Mouse (Mus musculus): ENCODE data around the gene Adgrf1. TPM values are rescaled to one million over a fixed set of nuclear protein-coding genes. Genes with fewer than 3 reads are reported as not detected.
"Not testable (repeated sequence)": the region's sequence is repeated elsewhere in the genome, so short reads cannot be mapped to it uniquely, and the experiment has no call there.

Adgrf1 gene
- polyA plus RNA-seq, 1 experiment from 2014 or later: not detected

DNA sequence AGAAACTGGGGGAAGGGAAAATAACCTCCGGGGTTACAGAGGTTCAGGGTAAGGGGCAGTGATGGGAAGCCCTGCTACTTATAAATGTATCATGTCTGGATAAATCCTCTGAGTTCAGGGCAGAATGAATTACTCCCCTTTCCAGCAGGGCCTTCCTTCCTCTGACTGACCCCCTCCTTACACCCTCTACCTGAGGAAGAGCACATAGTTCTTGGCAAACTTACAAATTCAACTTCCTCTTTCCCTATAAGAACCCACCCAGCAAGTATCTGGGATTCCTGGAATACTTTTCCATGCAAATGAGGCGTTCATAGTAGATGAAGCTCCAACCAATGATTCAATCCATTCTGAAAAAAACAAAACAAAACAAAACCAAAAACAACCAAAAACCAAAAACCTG, 67.5 kb downstream of the Adgrf1 start:
- Histone ChIP-seq H3K27me3 (replicated peaks; ENCODE audit: control insufficient read depth, insufficient read depth, low read length) (no peaks in the 10 kb centered on the region), H3K36me3 (ENCODE audit: control insufficient read depth, insufficient read depth, low read length) (no peaks in the 10 kb centered on the region), H3K4me2 (ENCODE audit: low read length) (no peak overlapping the region), H3K9ac (ENCODE audit: low read length) (no peak overlapping the region), H3K9me3 (replicated peaks; ENCODE audit: control insufficient read depth, low read length) (no peaks in the 10 kb centered on the region), H3K4me1 (ENCODE audit: control insufficient read depth, insufficient read depth, low read length) (no peaks in the 10 kb centered on the region), H3K4me3 (ENCODE audit: low read depth, low read length) (no peak overlapping the region), H3K27ac (ENCODE audit: low read depth, low read length) (no peak overlapping the region)
- ATAC-seq (no peak), DNase-seq (ENCODE audit: low spot score) (no peak)
- 93% methylated on average over 2 of the region's 2 CpGs for WGBS

DNA sequence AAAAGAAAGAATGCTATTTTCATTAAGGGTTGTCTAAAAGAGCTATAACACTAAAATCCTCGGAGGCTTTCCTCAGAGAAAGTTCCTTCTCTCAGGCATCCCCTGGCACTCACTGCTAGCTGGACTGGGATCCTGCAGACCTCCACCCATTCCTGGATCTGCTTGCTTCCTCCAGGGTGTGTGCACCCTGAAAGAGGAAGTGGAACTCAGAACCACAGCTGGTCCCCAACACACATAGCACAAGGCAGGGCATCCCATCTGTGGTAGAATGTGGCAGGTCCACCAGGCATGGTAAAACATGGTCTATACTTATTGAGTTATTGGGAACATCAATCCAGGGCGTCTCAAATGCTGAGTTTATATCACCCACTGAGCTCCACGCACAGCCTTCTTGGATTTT, 68.2 kb downstream of the Adgrf1 start:
- whole genome bisulfite sequencing: 93% methylated on average over 3 of the region's 3 CpGs
- Histone ChIP-seq H3K27me3 (replicated peaks; ENCODE audit: control insufficient read depth, insufficient read depth, low read length) (no peaks in the 10 kb centered on the region), H3K9ac (ENCODE audit: low read length) (no peak overlapping the region), H3K36me3 (ENCODE audit: control insufficient read depth, insufficient read depth, low read length) (no peaks in the 10 kb centered on the region), H3K4me1 (ENCODE audit: control insufficient read depth, insufficient read depth, low read length) (no peaks in the 10 kb centered on the region), H3K4me2 (ENCODE audit: low read length) (no peak overlapping the region), H3K9me3 (replicated peaks; ENCODE audit: control insufficient read depth, low read length) (no peaks in the 10 kb centered on the region), H3K27ac (ENCODE audit: low read depth, low read length) (no peak overlapping the region), H3K4me3 (ENCODE audit: low read depth, low read length) (no peak overlapping the region)
- no peak for ATAC-seq
- no peak for DNase-seq (ENCODE audit: low spot score)

DNA sequence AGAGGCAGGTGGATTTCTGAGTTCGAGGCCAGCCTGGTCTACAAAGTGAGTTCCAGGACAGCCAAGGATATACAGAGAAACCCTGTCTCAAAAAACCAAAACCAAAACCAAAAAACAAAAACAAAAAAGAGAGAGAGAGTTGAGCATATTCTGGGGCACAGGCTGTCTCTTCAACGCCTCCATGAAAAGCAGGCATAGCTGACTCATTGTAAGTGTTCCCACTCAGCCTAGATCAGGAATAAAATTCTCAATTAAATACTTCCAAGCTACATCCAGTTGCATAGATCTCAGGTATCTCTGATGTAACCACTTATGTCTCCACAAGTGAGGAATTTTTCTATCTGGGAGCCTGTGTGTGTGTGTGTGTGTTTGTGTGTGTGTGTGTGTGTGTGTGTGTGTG, 76.4 kb downstream of the Adgrf1 start:
- H3K4me3 ChIP-seq (ENCODE audit: low read depth, low read length); ATAC-seq; H3K4me1 ChIP-seq (ENCODE audit: control insufficient read depth, insufficient read depth, low read length); H3K4me2 ChIP-seq (ENCODE audit: low read length); H3K27ac ChIP-seq (ENCODE audit: low read depth, low read length); H3K9ac ChIP-seq (ENCODE audit: low read length); H3K9me3 ChIP-seq (replicated peaks; ENCODE audit: control insufficient read depth, low read length); H3K36me3 ChIP-seq (ENCODE audit: control insufficient read depth, insufficient read depth, low read length); H3K27me3 ChIP-seq (replicated peaks; ENCODE audit: control insufficient read depth, insufficient read depth, low read length); DNase-seq (ENCODE audit: low spot score): not testable (repeated sequence)
- 87% methylated on average over 2 of the region's 2 CpGs for WGBS

DNA sequence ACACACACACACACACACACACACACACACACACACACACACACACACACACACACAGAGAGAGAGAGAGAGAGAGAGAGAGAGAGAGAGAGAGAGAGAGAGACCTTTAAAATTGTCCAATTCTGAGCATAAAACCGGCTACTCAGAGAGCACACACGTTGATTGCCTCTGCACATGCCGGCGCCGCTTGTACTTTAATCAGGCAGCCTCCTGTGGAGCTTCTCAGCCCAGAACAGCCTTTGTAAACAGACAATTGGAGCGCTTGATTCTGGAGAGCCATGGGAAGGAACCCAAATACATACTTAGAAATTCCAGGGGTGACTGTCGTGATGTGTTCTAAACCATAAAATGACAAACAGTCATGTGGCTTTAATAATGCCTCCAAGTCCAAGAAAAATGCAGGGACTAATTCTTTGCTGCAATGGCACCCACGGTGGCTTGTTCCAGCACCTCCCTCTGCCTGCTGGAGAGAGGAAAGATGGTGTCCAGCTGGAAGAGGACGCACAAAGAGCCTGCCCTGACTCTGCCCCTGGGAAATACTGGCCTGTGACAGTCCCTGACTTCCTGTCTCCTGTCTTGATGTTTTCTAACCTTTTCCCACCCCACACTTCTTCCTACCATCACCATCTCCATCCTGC, 87.9 kb downstream of the Adgrf1 start:
- Histone ChIP-seq H3K4me3 (ENCODE audit: low read depth, low read length) (no peak overlapping the region), H3K9me3 (replicated peaks; ENCODE audit: control insufficient read depth, low read length) (no peaks in the 10 kb centered on the region), H3K27ac (ENCODE audit: low read depth, low read length) (no peak overlapping the region), H3K27me3 (replicated peaks; ENCODE audit: control insufficient read depth, insufficient read depth, low read length) (no peaks in the 10 kb centered on the region), H3K9ac (ENCODE audit: low read length) (no peak overlapping the region), H3K4me1 (ENCODE audit: control insufficient read depth, insufficient read depth, low read length) (no peaks in the 10 kb centered on the region), H3K4me2 (ENCODE audit: low read length) (no peak overlapping the region), H3K36me3 (ENCODE audit: control insufficient read depth, insufficient read depth, low read length) (no peaks in the 10 kb centered on the region)
- 3% methylated on average over 9 of the region's 9 CpGs for WGBS
- ATAC-seq (peak; percentile 37; the same call in 1 of the 2 replicates), DNase-seq (ENCODE audit: low spot score) (peak; percentile 39)

DNA sequence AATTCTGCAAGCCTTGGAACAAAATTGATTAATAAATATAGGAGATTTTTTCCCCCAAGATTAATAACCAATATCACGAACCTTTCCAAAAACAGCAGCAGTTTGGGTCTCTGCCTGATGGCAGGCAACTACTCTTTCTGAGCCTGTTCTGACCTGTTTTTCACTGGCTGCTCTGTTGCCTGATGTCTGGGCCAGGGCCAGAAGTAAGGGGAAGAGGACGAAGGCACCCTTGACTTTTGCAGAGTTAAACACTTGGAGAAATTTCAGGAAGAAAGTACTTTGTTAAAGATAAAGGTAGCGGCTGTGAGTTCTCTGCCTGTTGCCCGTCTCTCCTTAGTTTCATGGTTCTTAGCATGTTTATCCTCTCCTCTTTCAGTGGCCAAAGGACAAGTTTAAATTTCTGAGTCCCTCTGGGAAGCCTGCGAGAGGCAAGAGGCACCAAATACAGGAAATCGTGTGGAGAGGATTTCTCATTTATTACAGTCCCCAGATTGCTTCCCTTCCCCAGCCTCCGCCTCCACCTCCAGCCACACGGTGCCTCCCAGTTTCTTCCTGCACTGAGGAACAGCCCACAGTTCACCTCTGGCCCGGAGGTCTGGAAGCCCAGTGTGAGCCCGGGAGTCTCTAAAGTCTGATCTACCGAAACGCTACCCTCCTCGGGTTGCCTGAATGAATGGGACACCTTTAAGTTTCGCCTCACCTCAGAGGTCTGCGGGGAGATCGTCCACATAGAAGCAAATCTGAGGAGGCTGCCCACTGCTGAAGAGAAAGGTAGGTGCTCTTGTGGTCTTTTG, 89.9 kb downstream of the Adgrf1 start, which contains the start of gene Adgrf5:
Gene Adgrf5 (plus strand): TSS at position 626 of the 794 bp plus-strand sequence.
- no peak within 1 kb of the TSS for H3K9ac ChIP-seq (ENCODE audit: low read length)
- ATAC-seq (no peak), DNase-seq (ENCODE audit: low spot score) (no peak)
- no peak within 1 kb of the TSS for H3K4me2 ChIP-seq (ENCODE audit: low read length)
- no peak within 1 kb of the TSS for H3K27ac ChIP-seq (ENCODE audit: low read depth, low read length)
- H3K36me3 ChIP-seq (ENCODE audit: control insufficient read depth, insufficient read depth, low read length): no peaks in the 10 kb centered on the region
- no peaks in the 10 kb centered on the region for H3K4me1 ChIP-seq (ENCODE audit: control insufficient read depth, insufficient read depth, low read length)
- no peak within 1 kb of the TSS for H3K4me3 ChIP-seq (ENCODE audit: low read depth, low read length)
- 75% methylated on average over 16 of the region's 16 CpGs for WGBS
- H3K27me3 ChIP-seq (replicated peaks; ENCODE audit: control insufficient read depth, insufficient read depth, low read length): no peaks in the 10 kb centered on the region
- H3K9me3 ChIP-seq (replicated peaks; ENCODE audit: control insufficient read depth, low read length): no peaks in the 10 kb centered on the region

DNA sequence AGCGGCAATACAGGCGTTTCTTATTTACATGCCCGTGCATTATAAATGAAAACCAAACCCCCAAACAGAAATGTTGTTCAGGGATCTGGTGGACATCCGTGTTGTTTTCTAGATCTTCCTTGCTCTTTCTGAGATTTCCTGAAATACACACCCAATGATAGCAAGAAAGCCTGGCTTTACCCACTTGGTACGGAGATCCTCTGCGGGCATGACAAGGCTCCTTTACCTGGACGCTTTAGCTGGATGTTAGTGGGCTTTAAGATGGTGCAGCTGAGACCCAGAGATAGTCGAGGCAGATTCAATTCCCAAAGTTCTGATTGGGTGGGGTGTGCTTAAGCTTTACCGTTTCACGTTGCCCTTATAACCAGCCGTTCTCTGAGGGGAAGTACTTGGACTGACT, 90.9 kb downstream of the Adgrf1 start:
- Histone ChIP-seq H3K4me2 (ENCODE audit: low read length) (no peak overlapping the region), H3K4me1 (ENCODE audit: control insufficient read depth, insufficient read depth, low read length) (no peaks in the 10 kb centered on the region), H3K4me3 (ENCODE audit: low read depth, low read length) (no peak overlapping the region), H3K27ac (ENCODE audit: low read depth, low read length) (no peak overlapping the region), H3K9ac (ENCODE audit: low read length) (no peak overlapping the region), H3K36me3 (ENCODE audit: control insufficient read depth, insufficient read depth, low read length) (no peaks in the 10 kb centered on the region), H3K9me3 (replicated peaks; ENCODE audit: control insufficient read depth, low read length) (no peaks in the 10 kb centered on the region), H3K27me3 (replicated peaks; ENCODE audit: control insufficient read depth, insufficient read depth, low read length) (no peaks in the 10 kb centered on the region)
- ATAC-seq (no peak), DNase-seq (ENCODE audit: low spot score) (no peak)
- 83% methylated on average over 11 of the region's 11 CpGs for WGBS

DNA sequence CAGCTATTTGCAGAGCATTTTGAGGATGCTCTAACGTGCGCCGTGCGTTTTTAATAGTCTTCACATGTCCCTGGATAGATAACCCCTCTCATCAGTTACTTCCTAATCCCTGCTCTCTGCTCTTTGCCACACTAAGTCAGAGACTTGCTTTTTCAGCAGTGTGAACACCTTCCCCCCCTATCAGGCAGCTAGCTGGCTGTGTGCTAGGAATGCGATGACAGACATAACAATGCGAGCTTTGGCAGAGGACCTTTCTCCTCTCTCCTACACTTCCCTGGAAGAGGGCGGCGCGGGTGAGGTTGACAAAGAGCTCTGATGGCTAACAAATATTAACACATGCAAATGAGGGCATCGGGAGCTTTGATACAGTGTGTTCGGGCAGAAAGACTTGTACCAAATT, 92.2 kb downstream of the Adgrf1 start:
- ATAC-seq: no peak
- H3K4me2 ChIP-seq (ENCODE audit: low read length): no peak overlapping the region

DNA sequence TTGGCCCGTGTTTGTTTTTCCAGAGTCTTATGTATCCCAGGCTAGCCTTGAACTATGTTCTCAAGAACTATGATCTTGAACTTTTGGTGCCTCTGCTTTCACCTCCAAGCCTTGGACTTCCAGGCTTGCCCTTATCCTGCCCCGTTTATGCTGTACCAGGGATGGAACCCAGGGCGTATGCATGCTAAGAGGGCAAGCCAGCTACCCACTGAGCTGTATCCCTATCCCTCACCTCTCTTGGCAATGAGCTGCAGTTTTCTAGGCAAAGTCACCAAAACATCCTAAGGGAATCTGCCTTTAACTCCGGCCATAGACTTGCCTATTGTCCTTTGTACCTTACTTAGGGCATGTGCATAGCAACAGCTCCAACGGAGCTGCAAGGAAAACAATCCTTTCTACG, 92.8 kb downstream of the Adgrf1 start:
- DNase-seq (ENCODE audit: low spot score): no peak
- no peak overlapping the region for H3K27ac ChIP-seq (ENCODE audit: low read depth, low read length)
- no peak overlapping the region for H3K4me3 ChIP-seq (ENCODE audit: low read depth, low read length)
- H3K36me3 ChIP-seq (ENCODE audit: control insufficient read depth, insufficient read depth, low read length): no peaks in the 10 kb centered on the region
- ATAC-seq: no peak
- no peaks in the 10 kb centered on the region for H3K27me3 ChIP-seq (replicated peaks; ENCODE audit: control insufficient read depth, insufficient read depth, low read length)
- H3K9ac ChIP-seq (ENCODE audit: low read length): no peak overlapping the region
- WGBS: 71% methylated on average over 6 of the region's 6 CpGs
- H3K4me1 ChIP-seq (ENCODE audit: control insufficient read depth, insufficient read depth, low read length): no peaks in the 10 kb centered on the region
- H3K9me3 ChIP-seq (replicated peaks; ENCODE audit: control insufficient read depth, low read length): no peaks in the 10 kb centered on the region
- H3K4me2 ChIP-seq (ENCODE audit: low read length): no peak overlapping the region

More for the DNA sequence above, 92.2 kb downstream of the Adgrf1 start:
- no peaks in the 10 kb centered on the region for H3K27me3 ChIP-seq (replicated peaks; ENCODE audit: control insufficient read depth, insufficient read depth, low read length)
- 56% methylated on average over 11 of the region's 11 CpGs for WGBS
- H3K4me3 ChIP-seq (ENCODE audit: low read depth, low read length): no peak overlapping the region
- peak; percentile 7 for DNase-seq (ENCODE audit: low spot score)
- no peaks in the 10 kb centered on the region for H3K9me3 ChIP-seq (replicated peaks; ENCODE audit: control insufficient read depth, low read length)
- no peak overlapping the region for H3K9ac ChIP-seq (ENCODE audit: low read length)
- no peaks in the 10 kb centered on the region for H3K36me3 ChIP-seq (ENCODE audit: control insufficient read depth, insufficient read depth, low read length)
- no peaks in the 10 kb centered on the region for H3K4me1 ChIP-seq (ENCODE audit: control insufficient read depth, insufficient read depth, low read length)
- no peak overlapping the region for H3K27ac ChIP-seq (ENCODE audit: low read depth, low read length)

DNA sequence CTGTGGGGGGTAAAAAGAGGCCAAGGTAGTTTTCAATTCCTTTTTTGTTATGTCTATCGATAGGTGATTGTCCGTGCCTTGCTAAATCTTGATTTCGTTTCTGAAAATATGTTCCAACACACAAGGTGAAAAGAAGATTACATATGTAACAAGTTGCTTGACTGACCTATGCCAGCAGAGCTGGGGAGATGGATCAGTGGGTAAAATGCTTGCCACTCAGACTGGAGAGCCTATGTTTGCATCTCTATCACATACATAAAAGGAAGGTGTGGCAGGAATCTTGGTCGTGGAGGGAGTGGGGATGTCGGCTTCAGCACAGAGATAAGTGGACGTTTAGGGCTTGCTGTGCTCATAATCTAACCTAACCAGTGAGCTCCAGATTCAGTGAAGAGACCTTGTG, 93.8 kb downstream of the Adgrf1 start:
- H3K4me2 ChIP-seq (ENCODE audit: low read length): no peak overlapping the region
- no peaks in the 10 kb centered on the region for H3K4me1 ChIP-seq (ENCODE audit: control insufficient read depth, insufficient read depth, low read length)
- ATAC-seq: no peak
- H3K4me3 ChIP-seq (ENCODE audit: low read depth, low read length): no peak overlapping the region
- no peak for DNase-seq (ENCODE audit: low spot score)
- H3K9me3 ChIP-seq (replicated peaks; ENCODE audit: control insufficient read depth, low read length): no peaks in the 10 kb centered on the region
- H3K27ac ChIP-seq (ENCODE audit: low read depth, low read length): no peak overlapping the region
- H3K9ac ChIP-seq (ENCODE audit: low read length): no peak overlapping the region
- no peaks in the 10 kb centered on the region for H3K36me3 ChIP-seq (ENCODE audit: control insufficient read depth, insufficient read depth, low read length)
- H3K27me3 ChIP-seq (replicated peaks; ENCODE audit: control insufficient read depth, insufficient read depth, low read length): no peaks in the 10 kb centered on the region
- 77% methylated on average over 6 of the region's 6 CpGs for WGBS

Measured in forebrain, embryonic 14.5 days (tissue).